Mouse (Mus musculus): ENCODE measurements around the gene Slc9a5. TPM values are rescaled to one million over a fixed set of nuclear protein-coding genes. Genes with fewer than 3 reads are reported as not detected.

Gene Slc9a5
- 0.56 TPM for polyA plus RNA-seq (2017; shearing (Covaris generic))

GRCm38 (mm10) chr8:105348450-105349095 lies at the start of gene Slc9a5:
Gene Slc9a5 (plus strand): TSS chr8:105348843.

GRCm38 (mm10) chr8:105305211-105306145 lies 43.2 kb upstream of the Slc9a5 start, which contains the start of gene Elmo3:
Gene Elmo3 (plus strand): TSS chr8:105305601.

GRCm38 (mm10) chr8:105326141-105326672 lies 22.4 kb upstream of the Slc9a5 start, which contains the start of the genes Lrrc29 and Tmem208:
Gene Lrrc29 (minus strand): TSS chr8:105326278.
Gene Tmem208 (plus strand): TSS chr8:105326354.

GRCm38 (mm10) chr8:105347428-105348221 lies 1.0 kb upstream of the Slc9a5 start, which contains the start of gene Fhod1:
Gene Fhod1 (minus strand): TSS chr8:105347953.

GRCm38 (mm10) chr8:105373032-105373431 lies 24.4 kb downstream of the Slc9a5 start, which contains the start of gene Plekhg4:
Gene Plekhg4 (plus strand): TSS chr8:105373274.

GRCm38 (mm10) chr8:105413391-105413790 lies 64.7 kb downstream of the Slc9a5 start, which contains the start of the genes Kctd19 and Lrrc36:
Gene Kctd19 (minus strand): TSS chr8:105413502.
Gene Lrrc36 (plus strand): TSS chr8:105413571.

Other genes with a start within 250 kb of the Slc9a5 start
- gene Ces4a, start 217.0 kb upstream of the Slc9a5 start, polyA plus RNA-seq (2017; shearing (Covaris generic)), result not detected
- 31.8 TPM for gene Cbfb, start 178.2 kb upstream of the Slc9a5 start, polyA plus RNA-seq (2017; shearing (Covaris generic))
- gene D230025D16Rik, start 123.7 kb upstream of the Slc9a5 start, polyA plus RNA-seq (2017; shearing (Covaris generic)), result 36.3 TPM
- gene B3gnt9, start 93.7 kb upstream of the Slc9a5 start, polyA plus RNA-seq (2017; shearing (Covaris generic)), result 1.9 TPM
- 60.2 TPM for gene Tradd, start 84.2 kb upstream of the Slc9a5 start, polyA plus RNA-seq (2017; shearing (Covaris generic))
- gene Fbxl8, start 84.2 kb upstream of the Slc9a5 start, polyA plus RNA-seq (2017; shearing (Covaris generic)), result 27.8 TPM
- 0.38 TPM for gene Hsf4, start 79.0 kb upstream of the Slc9a5 start, polyA plus RNA-seq (2017; shearing (Covaris generic))
- gene Nol3, start 72.7 kb upstream of the Slc9a5 start, polyA plus RNA-seq (2017; shearing (Covaris generic)), result not detected
- 1.8 TPM for gene 4931428F04Rik, start 59.0 kb upstream of the Slc9a5 start, polyA plus RNA-seq (2017; shearing (Covaris generic))
- gene Exoc3l, start 52.7 kb upstream of the Slc9a5 start, polyA plus RNA-seq (2017; shearing (Covaris generic)), result 2.5 TPM
- gene E2f4, start 51.2 kb upstream of the Slc9a5 start, polyA plus RNA-seq (2017; shearing (Covaris generic)), result 92.2 TPM
- 12.2 TPM for gene Elmo3, start 43.2 kb upstream of the Slc9a5 start, polyA plus RNA-seq (2017; shearing (Covaris generic))
- gene Lrrc29, start 22.6 kb upstream of the Slc9a5 start, polyA plus RNA-seq (2017; shearing (Covaris generic)), result 3.6 TPM
- 134 TPM for gene Tmem208, start 22.5 kb upstream of the Slc9a5 start, polyA plus RNA-seq (2017; shearing (Covaris generic))
- 1.3 TPM for gene Fhod1, start 890 bp upstream of the Slc9a5 start, polyA plus RNA-seq (2017; shearing (Covaris generic))
- not detected for gene Plekhg4, start 24.4 kb downstream of the Slc9a5 start, polyA plus RNA-seq (2017; shearing (Covaris generic))
- not detected for gene Kctd19, start 64.7 kb downstream of the Slc9a5 start, polyA plus RNA-seq (2017; shearing (Covaris generic))
- gene Lrrc36, start 64.7 kb downstream of the Slc9a5 start, polyA plus RNA-seq (2017; shearing (Covaris generic)), result not detected
- gene Tppp3, start 122.7 kb downstream of the Slc9a5 start, polyA plus RNA-seq (2017; shearing (Covaris generic)), result 0.76 TPM
- gene Zdhhc1, start 148.1 kb downstream of the Slc9a5 start, polyA plus RNA-seq (2017; shearing (Covaris generic)), result 3.5 TPM
- not detected for gene Hsd11b2, start 169.9 kb downstream of the Slc9a5 start, polyA plus RNA-seq (2017; shearing (Covaris generic))
- gene Atp6v0d1, start 217.2 kb downstream of the Slc9a5 start, polyA plus RNA-seq (2017; shearing (Covaris generic)), result 42.2 TPM

Measured in inflammation-experienced regulatory T-cells, adult 16 weeks (primary cell).